Mouse (Mus musculus) hindbrain, embryonic 12.5 days (tissue): Measurements from ENCODE around the gene Dzip1. TPM values are rescaled to one million over a fixed set of nuclear protein-coding genes. Genes with fewer than 3 reads are reported as not detected.

Source experiments
- polyA plus RNA-seq: library from polyadenylated mRNA; unstranded; fragments of >200 nt; fragmentation: Nextera tagmentation; extraction: Ambion mirVana; gene quantifications from 2 replicates; pipeline ENCODE4 v1.2.1, GENCODE M21; 2016

Gene Dzip1
- polyA plus RNA-seq, 1 experiment from 2014 or later: 46.3 TPM

Other genes starting within 250 kb of the Dzip1 start
- 2.8 and 3.2 TPM in 2 replicates for gene Abcc4, start 219.2 kb downstream of the Dzip1 start, polyA plus RNA-seq
- gene Cldn10, start 137.6 kb downstream of the Dzip1 start, polyA plus RNA-seq: 1.3 and 2.5 TPM in 2 replicates
- gene Dnajc3, start 12.5 kb upstream of the Dzip1 start, polyA plus RNA-seq: 33.3 and 33.5 TPM in 2 replicates
- 22.7 and 26.6 TPM in 2 replicates for gene Uggt2, start 174.0 kb upstream of the Dzip1 start, polyA plus RNA-seq
- 0.80 and 1.4 TPM in 2 replicates for gene Hs6st3, start 212.9 kb upstream of the Dzip1 start, polyA plus RNA-seq